Mouse (Mus musculus) kidney, adult 18-20 months (tissue): ENCODE results near the gene Cyb5d1.

Source experiments
- DNase-seq: peaks from one replicate; pipeline ENCODE4 v3.0.0; 2021

Cyb5d1 gene

GRCm38 (mm10) chr11:69415668-69416451 is 20.4 kb upstream of the Cyb5d1 start:
- peak; percentile 52 for DNase-seq

DNA sequence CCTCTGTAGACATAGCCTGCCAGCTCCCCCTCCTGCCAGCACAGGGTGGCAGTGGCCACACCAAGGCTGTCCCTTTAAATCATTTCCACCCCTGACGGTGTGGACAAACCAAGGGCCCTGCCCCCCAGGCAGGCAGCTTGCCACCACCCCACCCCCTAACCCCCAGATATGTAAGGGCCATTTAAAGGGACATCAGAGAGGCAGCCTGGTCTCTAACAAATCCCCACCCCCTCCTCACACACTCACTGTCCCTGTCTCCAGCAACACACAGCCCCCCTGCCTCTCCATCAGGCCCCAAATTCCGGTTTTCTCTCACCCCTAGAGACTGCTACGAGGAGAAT is 19.9 kb upstream of the Cyb5d1 start:
- DNase-seq, result peak; percentile 65

- DNase-seq, result no peak
These were observed 19.2 kb upstream of the Cyb5d1 start for GRCm38 (mm10) chr11:69414421-69415326.

- peak; percentile 68 for DNase-seq
These were observed 18.1 kb upstream of the Cyb5d1 start, which contains the start of gene Kdm6b for GRCm38 (mm10) chr11:69413221-69414181. Gene Kdm6b (minus strand): TSS chr11:69413675.

DNA sequence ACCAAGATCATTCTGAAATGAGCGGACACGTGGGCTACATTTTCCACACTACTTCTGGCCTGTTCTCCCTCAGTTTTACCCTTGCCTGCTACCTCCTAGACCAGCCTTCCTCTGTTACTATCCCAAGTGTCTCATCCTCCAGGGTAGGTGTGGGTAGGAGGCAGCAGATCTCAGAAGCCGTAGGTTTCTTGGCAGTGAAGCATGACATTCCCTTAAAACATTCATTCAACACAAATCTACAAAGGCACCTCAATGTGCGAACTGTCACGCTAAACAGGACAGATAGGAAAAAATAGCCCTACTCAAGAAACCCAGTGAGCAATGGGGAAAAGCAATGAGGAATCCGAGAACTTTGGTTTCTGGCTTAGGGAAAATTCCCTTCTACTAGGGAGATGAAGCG is 17.1 kb upstream of the Cyb5d1 start:
- DNase-seq, result no peak

- peak; percentile 65 for DNase-seq
These were observed 16.2 kb upstream of the Cyb5d1 start for GRCm38 (mm10) chr11:69411538-69412203.

DNA sequence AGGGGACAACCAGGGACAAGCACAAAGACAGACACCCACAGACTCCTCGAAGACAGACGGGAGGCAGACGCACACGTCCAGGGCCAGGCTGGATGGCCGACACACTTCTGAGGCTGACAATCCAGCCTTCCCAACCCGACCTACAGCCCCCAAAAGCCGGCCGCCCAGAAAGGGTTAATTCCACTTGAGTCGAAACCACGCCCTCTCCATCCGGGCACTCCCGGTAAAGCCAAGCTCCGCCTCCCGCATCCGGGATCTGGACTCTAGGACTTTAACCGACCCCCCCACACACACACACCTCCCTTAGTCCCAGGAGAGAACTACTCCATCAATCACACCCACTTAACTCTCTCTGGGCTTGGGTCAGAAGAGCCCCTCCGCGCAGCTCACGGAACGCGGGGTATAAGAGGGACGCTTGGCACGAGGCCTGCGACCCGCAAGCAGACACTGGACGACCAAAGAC is 15.7 kb upstream of the Cyb5d1 start:
- DNase-seq, result peak; percentile 98

GRCm38 (mm10) chr11:69410310-69411072 is 15.1 kb upstream of the Cyb5d1 start:
- DNase-seq, result peak; percentile 66

GRCm38 (mm10) chr11:69410045-69410309 is 14.5 kb upstream of the Cyb5d1 start:
- DNase-seq, result no peak

- DNase-seq, result peak; percentile 92
These were observed 14.1 kb upstream of the Cyb5d1 start for GRCm38 (mm10) chr11:69409378-69410044.

- DNase-seq, result peak; percentile 87
These were observed 13.3 kb upstream of the Cyb5d1 start for GRCm38 (mm10) chr11:69408541-69409377.

DNA sequence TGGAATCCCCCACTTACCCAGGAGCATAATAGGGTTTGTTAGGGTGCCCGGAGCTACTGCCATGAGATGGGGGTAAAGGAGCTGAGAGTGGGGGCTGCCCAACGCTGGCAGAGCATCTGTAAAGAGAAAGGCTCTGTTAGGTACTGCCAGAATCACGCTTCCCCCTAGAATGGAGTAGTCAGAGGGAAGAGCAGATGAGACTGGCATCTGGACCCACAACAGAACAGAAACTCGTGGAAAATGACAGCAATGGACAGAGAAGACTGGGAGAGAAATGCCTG is 12.2 kb upstream of the Cyb5d1 start:
- no peak for DNase-seq

DNA sequence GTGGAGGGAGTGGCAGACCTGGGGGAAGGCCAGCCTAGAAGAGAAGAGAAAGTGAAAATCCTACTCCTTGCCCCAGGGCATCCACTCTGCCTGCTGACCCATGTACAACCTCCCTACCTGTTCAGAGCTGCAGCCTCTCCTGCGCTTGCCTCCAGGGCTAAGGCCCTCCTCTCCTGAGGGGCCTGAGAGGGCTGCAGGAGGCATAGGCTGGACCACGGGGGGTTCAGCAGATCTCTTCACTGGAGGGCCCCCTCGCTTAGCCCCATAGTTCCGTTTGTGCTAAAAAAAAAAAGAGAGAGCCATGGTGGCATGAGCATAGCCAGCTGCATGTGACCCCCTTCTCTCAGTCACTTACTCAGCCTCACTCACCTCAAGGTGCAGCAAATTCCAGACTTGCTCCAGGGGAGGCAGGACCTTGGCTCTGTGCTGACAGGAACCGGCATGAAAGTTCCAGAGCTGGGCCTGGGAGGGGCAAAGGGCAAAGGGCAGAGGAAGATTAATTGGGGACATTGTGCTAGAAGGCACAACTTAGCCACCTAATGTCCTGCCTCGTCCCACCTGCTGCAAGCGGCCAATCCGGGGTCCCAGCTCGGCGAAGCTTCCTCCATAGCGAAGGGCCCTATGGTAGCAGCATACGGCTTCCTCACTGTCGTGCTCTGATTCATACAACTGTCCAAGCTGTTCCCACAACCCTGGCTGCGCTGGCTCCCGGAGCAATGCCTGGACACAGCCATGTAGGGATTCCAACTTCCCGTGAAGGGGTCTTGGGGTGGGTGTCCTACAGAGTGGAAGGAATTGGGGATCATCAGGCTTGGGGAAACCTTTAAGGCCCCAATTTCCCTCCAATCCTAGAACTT is 11.7 kb upstream of the Cyb5d1 start:
- peak; percentile 54 for DNase-seq

DNA sequence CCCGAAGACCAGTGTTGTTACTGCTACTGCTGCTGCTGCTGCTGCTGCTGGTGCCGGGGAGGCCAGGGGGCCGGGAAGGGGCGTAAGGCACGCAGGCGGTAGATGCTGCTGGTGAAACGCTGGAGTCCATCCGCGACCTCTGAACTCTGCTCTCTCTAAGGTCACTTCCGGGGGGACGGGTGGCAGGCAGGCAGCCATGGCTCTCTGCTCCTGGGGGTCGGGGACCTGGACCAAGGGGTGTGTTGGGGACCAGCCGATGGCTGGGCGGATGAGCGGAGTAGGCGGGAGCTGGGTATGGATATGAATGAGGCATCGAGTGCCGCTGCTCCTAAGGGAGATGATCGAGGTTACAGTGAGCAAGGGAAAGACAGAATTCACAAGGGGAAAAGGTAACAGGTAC is 10.9 kb upstream of the Cyb5d1 start:
- no peak for DNase-seq

DNA sequence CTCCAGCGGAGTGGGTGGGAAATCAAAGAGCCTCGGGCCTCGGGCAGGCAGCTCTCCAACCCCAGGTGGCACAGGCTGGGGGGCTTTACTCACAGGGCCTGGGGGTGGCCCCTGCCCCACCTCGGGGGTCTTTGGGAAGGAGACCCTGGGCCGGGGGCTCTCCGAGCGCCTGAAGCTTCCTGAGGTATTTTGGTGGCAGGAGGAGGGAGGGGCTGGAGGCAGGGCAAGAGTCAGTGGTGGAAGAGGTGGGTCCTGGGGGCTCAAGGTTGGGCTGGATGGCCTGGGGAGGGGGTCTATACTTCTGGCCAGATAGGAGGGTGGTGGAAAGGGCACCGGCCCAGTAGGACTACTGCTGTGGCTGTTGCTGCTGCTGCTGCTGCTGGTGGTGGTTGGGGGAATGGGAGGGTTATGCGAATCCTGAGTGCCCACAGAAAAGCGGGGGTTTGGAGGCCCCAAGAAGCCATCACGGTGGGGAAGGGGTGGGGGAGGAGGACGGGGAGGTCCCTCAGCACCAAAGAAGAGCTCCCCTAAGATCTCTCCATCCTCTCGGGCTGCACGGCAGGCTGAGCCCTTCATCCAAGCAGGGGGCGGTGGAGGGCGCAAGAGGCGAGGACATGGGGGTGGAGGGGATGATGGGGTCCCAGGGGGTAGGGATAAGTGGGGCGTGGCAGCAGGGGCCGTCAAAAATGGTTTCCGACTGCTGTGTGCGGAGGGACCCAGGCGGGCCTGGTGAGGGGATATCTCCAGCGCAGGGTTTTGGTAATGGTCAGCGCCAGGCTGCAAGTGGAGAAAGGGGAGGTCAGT is 10.2 kb upstream of the Cyb5d1 start:
- no peak for DNase-seq

DNA sequence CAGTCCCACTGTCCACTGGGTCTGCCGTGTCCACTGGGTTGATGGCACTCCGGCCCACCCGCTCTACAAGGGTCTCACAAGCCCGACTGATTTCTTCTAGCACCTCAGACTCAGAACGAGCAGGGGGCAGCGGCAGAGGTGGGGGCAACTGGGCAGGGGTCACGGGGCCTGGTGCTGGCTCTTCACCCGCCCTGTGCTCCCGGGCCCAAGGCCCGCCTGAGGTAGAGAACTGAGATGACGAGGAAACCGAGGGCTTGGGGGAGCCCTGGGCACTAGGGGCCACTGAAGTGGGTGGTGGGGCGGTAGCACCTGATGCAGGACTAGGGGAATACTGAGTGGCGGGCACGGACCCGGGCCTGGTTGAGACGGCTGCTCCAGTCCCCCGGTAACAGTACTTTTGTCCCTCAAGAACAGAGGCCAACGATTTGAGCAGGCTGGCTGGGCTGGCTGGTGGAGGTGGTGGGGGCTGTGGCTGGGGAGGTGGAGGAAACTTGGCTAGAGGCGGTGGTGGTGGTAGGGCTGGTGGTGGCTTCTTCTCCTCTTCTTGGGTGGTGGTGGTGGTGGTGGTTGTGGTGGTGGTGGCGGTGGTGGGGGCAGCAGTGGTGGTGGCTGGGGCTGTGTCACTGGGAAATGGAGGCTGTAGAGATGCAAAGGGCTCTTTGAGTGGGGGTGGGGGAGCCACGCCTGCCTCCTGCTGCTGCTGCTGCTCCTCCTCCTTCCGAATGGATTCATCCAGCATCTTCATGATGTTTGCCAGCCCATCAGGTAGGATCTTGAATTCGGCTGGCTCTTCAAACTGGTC is 9.4 kb upstream of the Cyb5d1 start:
- no peak for DNase-seq
